Comparison of ENCODE assay signal across 17 mouse cellular contexts in the genomic region with DNA sequence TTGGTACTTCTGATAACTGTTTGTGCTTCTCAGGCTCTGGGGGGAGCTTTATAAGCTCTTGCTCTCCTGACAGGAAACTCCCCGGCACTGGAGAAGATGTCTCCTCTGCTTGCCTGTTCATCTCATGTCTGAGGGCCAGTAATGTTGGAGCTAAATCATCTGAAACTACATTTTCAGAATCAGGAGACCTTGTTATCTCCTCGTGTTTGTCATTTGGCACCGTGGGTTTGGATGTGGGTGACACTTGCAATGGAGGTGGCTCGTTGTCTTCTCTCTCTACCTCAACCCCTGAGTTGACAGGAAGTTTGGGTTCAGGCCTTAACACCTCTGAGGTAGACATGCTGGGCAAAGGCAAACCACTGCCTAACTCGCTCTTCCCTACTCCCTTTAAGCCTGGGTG. TPM values are rescaled to one million over a fixed set of nuclear protein-coding genes. Genes with fewer than 3 reads are reported as not detected.
DNase-seq lines count a peak whose midpoint lies in the region; ATAC-seq and TF ChIP-seq lines count a peak whose summit lies in the region.
"Had no signal": no experiment of that assay in that cellular context is flagged by ENCODE, and none has a peak within 500 bp of the region (broad histone marks: within the 10 kb centered on the region; RNA-seq: fewer than 3 reads in every experiment).

No protein-coding gene starts in this region.

- H3K4me2 ChIP-seq in liver, postnatal 0 days (ENCODE audit: low read depth, low read length), result 0 out of 2 replicates have a peak overlapping the region, but pooled peaks have one; percentile 10
- no peak overlapping the region for H3K4me2 ChIP-seq in liver, embryonic 11.5 days
- no peak overlapping the region for H3K4me2 ChIP-seq in forebrain, embryonic 14.5 days (ENCODE audit: low read length)
- H3K4me2 ChIP-seq: heart, embryonic 12.5 days; hindbrain, embryonic 15.5 days; lung, embryonic 15.5 days; midbrain, embryonic 13.5 days had no signal

- peaks cover 10% of the 10 kb centered on the region; the same call in 1 of the 2 replicates for H3K4me1 ChIP-seq in liver, postnatal 0 days (ENCODE audit: insufficient read depth)
- H3K4me1 ChIP-seq in liver, embryonic 11.5 days (replicated peaks; ENCODE audit: control insufficient read depth, insufficient read depth, low read length), result no peaks in the 10 kb centered on the region
- no peaks in the 10 kb centered on the region for H3K4me1 ChIP-seq in forebrain, embryonic 14.5 days (ENCODE audit: control insufficient read depth, insufficient read depth, low read length)
- H3K4me1 ChIP-seq: forebrain, embryonic 10.5 days; hindbrain, embryonic 15.5 days; lung, embryonic 15.5 days; midbrain, embryonic 13.5 days had no signal

- no peak overlapping the region for H3K9ac ChIP-seq in liver, postnatal 0 days (replicated peaks)
- H3K9ac ChIP-seq in liver, embryonic 11.5 days (ENCODE audit: low read depth, low read length), result no peak overlapping the region
- no peak overlapping the region for H3K9ac ChIP-seq in forebrain, embryonic 14.5 days (ENCODE audit: low read length)
- H3K9ac ChIP-seq: heart, embryonic 12.5 days; hindbrain, embryonic 15.5 days; lung, embryonic 15.5 days; midbrain, embryonic 13.5 days had no signal

- no peak for DNase-seq in liver, postnatal 0 days
- no peak for DNase-seq in liver, embryonic 11.5 days (ENCODE audit: low spot score)
- DNase-seq in natural killer cell, adult 2 months (ENCODE audit: low spot score in 2 of 2), result peak; percentile 57 to 74
- DNase-seq in forebrain, embryonic 14.5 days (ENCODE audit: low spot score), result no peak
- no peak for DNase-seq in right cerebral cortex, adult 2 months (ENCODE audit: low spot score in 2 of 2)
- DNase-seq: adrenal gland, postnatal 10 days; gastrocnemius, postnatal 25 days; kidney, adult 8-10 months had no signal

- ATAC-seq in liver, postnatal 0 days, result no peak
- no peak for ATAC-seq in liver, embryonic 11.5 days (replicated peaks; ENCODE audit: low FRiP score)
- peak; percentile 17 for ATAC-seq in activated CD4-positive, CD25-positive, alpha-beta regulatory T cell, adult 4 months
- no peak for ATAC-seq in forebrain, embryonic 14.5 days
- no peak for ATAC-seq in erythroblast, adult 5-6 weeks (replicated peaks; ENCODE audit: low FRiP score, poor library complexity, severe bottlenecking)
- ATAC-seq: midbrain, embryonic 13.5 days had no signal

- H3K36me3 ChIP-seq in liver, postnatal 0 days (replicated peaks; ENCODE audit: insufficient read depth, low read length), result no peaks in the 10 kb centered on the region
- no peaks in the 10 kb centered on the region for H3K36me3 ChIP-seq in liver, embryonic 11.5 days (ENCODE audit: control insufficient read depth, insufficient read depth, low read length)
- H3K36me3 ChIP-seq in forebrain, embryonic 14.5 days (ENCODE audit: control insufficient read depth, insufficient read depth, low read length), result no peaks in the 10 kb centered on the region
- H3K36me3 ChIP-seq: forebrain, embryonic 10.5 days; hindbrain, embryonic 15.5 days; lung, embryonic 15.5 days; midbrain, embryonic 13.5 days had no signal

- TF ChIP-seq CTCF in liver, postnatal 0 days (IDR thresholded peaks at IDR 0.05; ENCODE audit: low read depth), result no peak

- no peaks in the 10 kb centered on the region for H3K9me3 ChIP-seq in liver, postnatal 0 days (ENCODE audit: low read length)
- no peaks in the 10 kb centered on the region for H3K9me3 ChIP-seq in liver, embryonic 11.5 days (ENCODE audit: control insufficient read depth, low read length)
- H3K9me3 ChIP-seq in forebrain, embryonic 14.5 days (replicated peaks; ENCODE audit: control insufficient read depth, low read length), result no peaks in the 10 kb centered on the region
- H3K9me3 ChIP-seq: forebrain, embryonic 10.5 days; heart, embryonic 12.5 days; hindbrain, embryonic 15.5 days; lung, embryonic 15.5 days; midbrain, embryonic 13.5 days had no signal

- WGBS in liver, postnatal 0 days (ENCODE audit: insufficient replicate concordance), result 36% methylated on average over 5 of the region's 5 CpGs
- 47% methylated on average over 5 of the region's 5 CpGs for WGBS in liver, embryonic 11.5 days
- 90% methylated on average over 5 of the region's 5 CpGs for WGBS in forebrain, embryonic 14.5 days

- H3K4me3 ChIP-seq in liver, postnatal 0 days (ENCODE audit: low read depth, low read length), result no peak overlapping the region
- H3K4me3 ChIP-seq in liver, embryonic 11.5 days (ENCODE audit: low read depth, low read length), result no peak overlapping the region
- no peak overlapping the region for H3K4me3 ChIP-seq in forebrain, embryonic 14.5 days (ENCODE audit: low read depth, low read length)
- H3K4me3 ChIP-seq: forebrain, embryonic 10.5 days; heart, embryonic 12.5 days; hindbrain, embryonic 15.5 days; lung, embryonic 15.5 days; midbrain, embryonic 13.5 days; myocyte had no signal

- H3K27ac ChIP-seq in liver, postnatal 0 days (ENCODE audit: low read depth), result no peak overlapping the region
- H3K27ac ChIP-seq in liver, embryonic 11.5 days (ENCODE audit: low read depth, low read length), result no peak overlapping the region
- H3K27ac ChIP-seq in forebrain, embryonic 14.5 days (ENCODE audit: low read depth, low read length), result no peak overlapping the region
- H3K27ac ChIP-seq: forebrain, embryonic 10.5 days; hindbrain, embryonic 15.5 days; lung, embryonic 15.5 days; macrophage; midbrain, embryonic 13.5 days had no signal

- no peaks in the 10 kb centered on the region for H3K27me3 ChIP-seq in liver, postnatal 0 days (ENCODE audit: insufficient read depth, low read length)
- no peaks in the 10 kb centered on the region for H3K27me3 ChIP-seq in liver, embryonic 11.5 days (replicated peaks; ENCODE audit: control insufficient read depth, insufficient read depth, low read length)
- no peaks in the 10 kb centered on the region for H3K27me3 ChIP-seq in forebrain, embryonic 14.5 days (replicated peaks; ENCODE audit: control insufficient read depth, insufficient read depth, low read length)
- H3K27me3 ChIP-seq: heart, embryonic 12.5 days; hindbrain, embryonic 15.5 days; lung, embryonic 15.5 days; midbrain, embryonic 13.5 days had no signal

- no peak for TF ChIP-seq EP300 in liver, postnatal 0 days (IDR thresholded peaks at IDR 0.05; ENCODE audit: low read depth)

RNA-seq across cellular contexts. Expression of a gene that starts 50.8 kb away (rescaled TPM):
- 0.01 and 0.17 TPM in 2 replicates for polyA plus RNA-seq in liver, postnatal 0 days (2015; fragmentation: Nextera tagmentation; extraction: Ambion mirVana)
- polyA plus RNA-seq in liver, embryonic 11.5 days (2014; fragmentation: Nextera tagmentation; extraction: Ambion mirVana), result 0.04 and 0.12 TPM in 2 replicates
- polyA plus RNA-seq in activated CD4-positive, CD25-positive, alpha-beta regulatory T cell, adult 4 months (2017; shearing (Covaris generic)), result under 1 TPM; 0.38 to 0.59 TPM
- 0.17 and 0.27 TPM in 2 replicates for polyA plus RNA-seq in forebrain, embryonic 14.5 days (2014; fragmentation: Nextera tagmentation; extraction: Ambion mirVana)
- not detected in 2 replicates for total RNA-seq in erythroblast, adult 5-6 weeks (2015; ENCODE audit: low replicate concordance)
- total RNA-seq in erythroblast, adult 5-6 weeks (2017; ENCODE audit: low replicate concordance), result 0.17 TPM in 1 of 2 replicates, not detected in the other

Comparison
In these comparisons a context has a peak if more than half of its experiments do, and no peak if none do; other contexts are left out.
1. DNase-seq: peak in natural killer cell, adult 2 months (2 of 2); none in liver, postnatal 0 days (single experiment), liver, embryonic 11.5 days (single experiment), forebrain, embryonic 14.5 days (single experiment) and right cerebral cortex, adult 2 months (0 of 2).